Mouse (Mus musculus) retina, postnatal 1 day (tissue): ENCODE measurements around the gene Syne2.

Experiments
- DNase-seq: peaks from one replicate; pipeline ENCODE4 v3.0.0-alpha.2; 2012

Gene Syne2

GRCm38 (mm10) chr12:75952011-75952410, 134.1 kb downstream of the Syne2 start:
- peak; percentile 11 for DNase-seq

- no peak for DNase-seq
Observed at GRCm38 (mm10) chr12:75966441-75967195, 148.7 kb downstream of the Syne2 start.

GRCm38 (mm10) chr12:75979079-75979478, 161.1 kb downstream of the Syne2 start:
- DNase-seq, result no peak

- DNase-seq, result no peak
Observed at GRCm38 (mm10) chr12:75983336-75983735, 165.4 kb downstream of the Syne2 start.

GRCm38 (mm10) chr12:75992226-75992858, 174.4 kb downstream of the Syne2 start:
- DNase-seq, result no peak

- no peak for DNase-seq
Observed at GRCm38 (mm10) chr12:75992946-75993345, 175.0 kb downstream of the Syne2 start.

- peak; percentile 30 for DNase-seq
Observed at GRCm38 (mm10) chr12:75995086-75995485, 177.2 kb downstream of the Syne2 start.

- no peak for DNase-seq
Observed at GRCm38 (mm10) chr12:75997547-75997946, 179.6 kb downstream of the Syne2 start.

- DNase-seq, result no peak
Observed at GRCm38 (mm10) chr12:75998416-75998815, 180.5 kb downstream of the Syne2 start.

GRCm38 (mm10) chr12:76004697-76005249, 186.8 kb downstream of the Syne2 start:
- peak; percentile 84 for DNase-seq

GRCm38 (mm10) chr12:76008991-76009390, 191.1 kb downstream of the Syne2 start:
- no peak for DNase-seq

- DNase-seq, result no peak
Observed at GRCm38 (mm10) chr12:76012789-76013188, 194.9 kb downstream of the Syne2 start.

GRCm38 (mm10) chr12:76013480-76013879, 195.5 kb downstream of the Syne2 start:
- no peak for DNase-seq

- no peak for DNase-seq
Observed at GRCm38 (mm10) chr12:76015026-76015425, 197.1 kb downstream of the Syne2 start.

GRCm38 (mm10) chr12:76015489-76015888, 197.6 kb downstream of the Syne2 start:
- DNase-seq, result peak; percentile 13

GRCm38 (mm10) chr12:76016123-76017101, 198.5 kb downstream of the Syne2 start:
- DNase-seq, result peak; percentile 78

GRCm38 (mm10) chr12:76018640-76019039, 200.7 kb downstream of the Syne2 start:
- DNase-seq, result no peak

GRCm38 (mm10) chr12:76042301-76042700, 224.4 kb downstream of the Syne2 start:
- no peak for DNase-seq

GRCm38 (mm10) chr12:76046561-76046960, 228.6 kb downstream of the Syne2 start:
- no peak for DNase-seq

GRCm38 (mm10) chr12:76047921-76048320, 230.0 kb downstream of the Syne2 start:
- no peak for DNase-seq

- DNase-seq, result peak; percentile 62
Observed at GRCm38 (mm10) chr12:76048672-76049071, 230.7 kb downstream of the Syne2 start.

- peak; percentile 57 for DNase-seq
Observed at GRCm38 (mm10) chr12:76049343-76049742, 231.4 kb downstream of the Syne2 start.

- DNase-seq, result no peak
Observed at GRCm38 (mm10) chr12:76051879-76052278, 233.9 kb downstream of the Syne2 start.
